Mouse (Mus musculus): Measurements from ENCODE around the gene Ctsh. TPM values are rescaled to one million over a fixed set of nuclear protein-coding genes. Genes with fewer than 3 reads are reported as not detected.

Ctsh gene
- polyA plus RNA-seq, 1 experiment = 300 TPM

- Histone ChIP-seq H3K27ac (ENCODE audit: insufficient read depth, low read depth, low read length) (no peak overlapping the region), H3K4me1 (ENCODE audit: control insufficient read depth, insufficient read depth, low read length) (peaks cover 5% of the 10 kb centered on the region), H3K4me3 (ENCODE audit: insufficient read depth, low read length) (no peak overlapping the region)
Observed at GRCm38 (mm10) chr9:90122246-90122740, 68.3 kb downstream of the Ctsh start.

GRCm38 (mm10) chr9:90124156-90124872 lies 70.4 kb downstream of the Ctsh start:
- TF ChIP-seq CTCF (IDR thresholded peaks at IDR 0.05; ENCODE audit: low read depth, low read length) (no peak), POLR2A (IDR thresholded peaks at IDR 0.05; ENCODE audit: borderline replicate concordance, low read depth, low read length) (no peak)
- no peak overlapping the region for H3K4me3 ChIP-seq (ENCODE audit: insufficient read depth, low read length)
- no peak overlapping the region for H3K27ac ChIP-seq (ENCODE audit: insufficient read depth, low read depth, low read length)
- H3K4me1 ChIP-seq (ENCODE audit: control insufficient read depth, insufficient read depth, low read length) = peaks cover 5% of the 10 kb centered on the region

More at GRCm38 (mm10) chr9:90122246-90122740, 68.3 kb downstream of the Ctsh start:
- TF ChIP-seq POLR2A (IDR thresholded peaks at IDR 0.05; ENCODE audit: borderline replicate concordance, low read depth, low read length) (no peak), CTCF (IDR thresholded peaks at IDR 0.05; ENCODE audit: low read depth, low read length) (no peak)

GRCm38 (mm10) chr9:90124873-90125245 lies 70.9 kb downstream of the Ctsh start:
- Histone ChIP-seq H3K27ac (ENCODE audit: insufficient read depth, low read depth, low read length) (no peak overlapping the region), H3K4me3 (ENCODE audit: insufficient read depth, low read length) (no peak overlapping the region), H3K4me1 (ENCODE audit: control insufficient read depth, insufficient read depth, low read length) (peaks cover 5% of the 10 kb centered on the region)
- TF ChIP-seq CTCF (IDR thresholded peaks at IDR 0.05; ENCODE audit: low read depth, low read length) (no peak), POLR2A (IDR thresholded peaks at IDR 0.05; ENCODE audit: borderline replicate concordance, low read depth, low read length) (no peak)

Other genes with a start within 250 kb of the Ctsh start
- 0.51 and 0.58 TPM in 2 replicates for gene Rasgrf1, start 144.2 kb upstream of the Ctsh start, polyA plus RNA-seq (2012; ENCODE audit: insufficient read depth, insufficient read length, missing spikeins)
- 486 and 540 TPM in 2 replicates for gene Morf4l1, start 60.6 kb downstream of the Ctsh start, polyA plus RNA-seq (2012; ENCODE audit: insufficient read depth, insufficient read length, missing spikeins)
- not detected in 2 replicates for gene Adamts7, start 108.9 kb downstream of the Ctsh start, polyA plus RNA-seq (2012; ENCODE audit: insufficient read depth, insufficient read length, missing spikeins)
- 49.1 and 55.0 TPM in 2 replicates for gene Tbc1d2b, start 216.7 kb downstream of the Ctsh start, polyA plus RNA-seq (2012; ENCODE audit: insufficient read depth, insufficient read length, missing spikeins)

Measured in bone marrow macrophage, adult 2 months (primary cell).